Mouse (Mus musculus): Measurements from ENCODE around the gene Cd8b1. TPM values are rescaled to one million over a fixed set of nuclear protein-coding genes. Genes with fewer than 3 reads are reported as not detected.

The Cd8b1 gene
- polyA plus RNA-seq, 1 experiment from 2014 or later = not detected

DNA sequence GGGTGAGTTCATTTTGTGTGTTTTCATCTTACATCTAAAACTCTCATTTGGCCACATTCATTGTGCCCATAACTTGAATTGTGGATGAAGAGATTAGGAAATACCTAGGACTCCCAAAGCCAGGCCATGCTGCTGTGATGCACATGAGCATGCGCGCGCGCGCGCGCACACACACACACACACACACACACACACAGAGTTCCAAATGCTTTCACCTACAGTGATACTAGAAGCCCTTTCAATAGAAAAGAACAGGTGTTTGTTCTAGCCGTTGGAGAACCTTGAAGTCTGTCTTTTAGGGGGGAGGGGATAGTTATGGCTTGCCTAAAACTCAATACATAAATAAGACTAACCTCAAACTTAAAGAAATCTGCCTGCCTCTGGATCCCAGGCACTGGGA is 15.1 kb downstream of the Cd8b1 start:
- no peaks in the 10 kb centered on the region for H3K27me3 ChIP-seq (ENCODE audit: control insufficient read depth, insufficient read depth, low read length)
- H3K4me3 ChIP-seq (ENCODE audit: low read depth, low read length) = no peak overlapping the region
- no peak overlapping the region for H3K27ac ChIP-seq (ENCODE audit: low read depth, low read length)
- no peak overlapping the region for H3K9ac ChIP-seq (ENCODE audit: low read length)
- H3K4me1 ChIP-seq (ENCODE audit: control insufficient read depth, insufficient read depth, low read length) = no peaks in the 10 kb centered on the region
- no peaks in the 10 kb centered on the region for H3K9me3 ChIP-seq (ENCODE audit: control insufficient read depth, low read length)
- no peaks in the 10 kb centered on the region for H3K36me3 ChIP-seq (ENCODE audit: control insufficient read depth, insufficient read depth, low read length)
- no peak for ATAC-seq (ENCODE audit: insufficient read depth, low FRiP score, low TSS enrichment)
- no peak for DNase-seq (ENCODE audit: low spot score)
- 95% methylated on average over 8 of the region's 8 CpGs for WGBS
- no peak overlapping the region for H3K4me2 ChIP-seq (ENCODE audit: low read depth)

DNA sequence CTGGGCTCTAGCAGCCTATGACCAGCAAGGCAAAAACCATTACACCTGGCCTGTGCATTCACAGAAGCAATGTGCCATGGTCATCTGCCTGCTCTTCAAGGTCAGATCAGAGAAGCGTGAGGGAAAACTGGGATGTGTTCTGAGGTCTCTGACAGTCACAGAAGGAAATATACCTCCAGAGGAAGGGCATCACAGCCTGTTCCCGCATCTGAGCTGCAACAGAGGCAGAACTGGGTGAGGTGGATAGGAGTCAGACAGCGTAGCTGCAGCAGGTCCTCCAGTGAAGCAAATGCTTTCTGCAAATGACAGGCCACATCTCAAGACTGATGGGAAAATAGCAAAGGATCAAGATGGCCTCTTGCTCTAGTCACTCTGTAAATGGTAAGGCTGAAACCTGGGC is 16.4 kb downstream of the Cd8b1 start:
- no peaks in the 10 kb centered on the region for H3K9me3 ChIP-seq (ENCODE audit: control insufficient read depth, low read length)
- no peak overlapping the region for H3K9ac ChIP-seq (ENCODE audit: low read length)
- H3K36me3 ChIP-seq (ENCODE audit: control insufficient read depth, insufficient read depth, low read length) = no peaks in the 10 kb centered on the region
- H3K4me1 ChIP-seq (ENCODE audit: control insufficient read depth, insufficient read depth, low read length) = no peaks in the 10 kb centered on the region
- WGBS = 85% methylated on average over 3 of the region's 3 CpGs
- no peak overlapping the region for H3K27ac ChIP-seq (ENCODE audit: low read depth, low read length)
- no peak overlapping the region for H3K4me2 ChIP-seq (ENCODE audit: low read depth)
- H3K27me3 ChIP-seq (ENCODE audit: control insufficient read depth, insufficient read depth, low read length) = no peaks in the 10 kb centered on the region
- no peak for DNase-seq (ENCODE audit: low spot score)
- no peak overlapping the region for H3K4me3 ChIP-seq (ENCODE audit: low read depth, low read length)
- no peak for ATAC-seq (ENCODE audit: insufficient read depth, low FRiP score, low TSS enrichment)

DNA sequence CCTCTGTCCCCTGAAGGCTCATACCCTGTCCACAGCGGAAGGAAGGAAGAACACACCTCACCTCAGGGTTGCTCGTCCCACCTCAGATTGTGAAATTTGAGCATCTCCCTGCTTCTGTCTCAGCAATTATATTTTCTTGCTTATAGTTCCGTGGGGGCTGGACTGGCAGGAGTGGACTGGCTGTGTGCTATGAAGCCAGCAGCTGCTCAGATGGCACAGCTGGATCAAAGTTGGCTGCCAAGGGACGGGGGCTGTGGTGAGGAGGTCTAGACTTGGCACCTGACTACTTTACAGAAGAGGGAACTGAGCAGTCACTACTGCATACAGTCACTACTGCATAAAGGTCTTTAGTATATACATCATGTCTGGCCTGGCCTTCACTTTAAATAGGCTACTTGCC is 16.8 kb downstream of the Cd8b1 start:
- H3K4me2 ChIP-seq (ENCODE audit: low read depth) = no peak overlapping the region
- DNase-seq (ENCODE audit: low spot score) (no peak), ATAC-seq (ENCODE audit: insufficient read depth, low FRiP score, low TSS enrichment) (no peak)
- H3K4me3 ChIP-seq (ENCODE audit: low read depth, low read length) = no peak overlapping the region
- H3K9ac ChIP-seq (ENCODE audit: low read length) = no peak overlapping the region
- H3K9me3 ChIP-seq (ENCODE audit: control insufficient read depth, low read length) = no peaks in the 10 kb centered on the region
- no peaks in the 10 kb centered on the region for H3K4me1 ChIP-seq (ENCODE audit: control insufficient read depth, insufficient read depth, low read length)
- H3K27me3 ChIP-seq (ENCODE audit: control insufficient read depth, insufficient read depth, low read length) = no peaks in the 10 kb centered on the region
- 78% methylated on average over 4 of the region's 4 CpGs for WGBS
- H3K36me3 ChIP-seq (ENCODE audit: control insufficient read depth, insufficient read depth, low read length) = no peaks in the 10 kb centered on the region
- no peak overlapping the region for H3K27ac ChIP-seq (ENCODE audit: low read depth, low read length)

DNA sequence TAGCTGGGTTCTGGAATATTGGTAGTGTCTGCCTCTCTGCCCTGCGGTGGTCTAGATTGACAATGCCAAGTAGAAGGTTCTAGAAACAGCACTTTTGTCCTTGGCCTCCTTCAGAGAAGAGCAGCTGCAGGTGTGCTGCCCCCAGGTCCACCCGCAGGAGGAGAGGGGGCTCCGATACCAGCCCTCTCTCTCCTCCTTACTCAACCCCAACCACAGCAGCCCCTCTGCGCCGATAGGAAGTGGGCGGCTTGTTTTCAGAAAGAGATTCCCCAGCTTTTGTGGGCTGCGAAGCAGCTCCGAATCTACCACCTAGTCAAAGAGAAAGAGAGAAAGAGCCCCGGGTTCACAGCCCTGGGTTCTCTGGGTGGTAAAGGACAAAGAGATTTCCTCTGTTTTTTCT is 18.6 kb downstream of the Cd8b1 start:
- Histone ChIP-seq H3K36me3 (ENCODE audit: control insufficient read depth, insufficient read depth, low read length) (no peaks in the 10 kb centered on the region), H3K27me3 (ENCODE audit: control insufficient read depth, insufficient read depth, low read length) (no peaks in the 10 kb centered on the region), H3K4me2 (ENCODE audit: low read depth) (no peak overlapping the region), H3K4me3 (ENCODE audit: low read depth, low read length) (no peak overlapping the region), H3K9me3 (ENCODE audit: control insufficient read depth, low read length) (no peaks in the 10 kb centered on the region), H3K9ac (ENCODE audit: low read length) (no peak overlapping the region), H3K4me1 (ENCODE audit: control insufficient read depth, insufficient read depth, low read length) (no peaks in the 10 kb centered on the region), H3K27ac (ENCODE audit: low read depth, low read length) (no peak overlapping the region)
- DNase-seq (ENCODE audit: low spot score) (no peak), ATAC-seq (ENCODE audit: insufficient read depth, low FRiP score, low TSS enrichment) (no peak)
- 88% methylated on average over 9 of the region's 9 CpGs for WGBS

DNA sequence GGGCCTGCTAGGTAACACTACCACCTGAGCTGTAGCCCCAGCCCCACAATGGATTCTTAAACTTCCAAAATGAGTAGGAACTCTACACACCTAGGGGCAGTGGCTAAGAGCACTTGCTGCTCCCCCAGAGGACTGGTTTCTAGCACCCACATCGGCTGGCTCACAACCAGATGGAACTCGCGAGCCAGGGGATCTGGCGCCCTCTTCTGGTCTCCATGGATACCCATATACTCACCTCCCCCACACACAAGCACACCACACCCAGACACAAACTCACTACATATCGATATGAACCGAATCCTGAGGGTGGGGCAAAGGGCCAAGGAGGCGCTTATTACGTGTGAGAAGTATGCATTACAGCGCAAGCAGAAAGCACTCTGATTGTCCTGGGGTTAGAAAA is 25.4 kb downstream of the Cd8b1 start:
- no peak overlapping the region for H3K27ac ChIP-seq (ENCODE audit: low read depth, low read length)
- no peak overlapping the region for H3K9ac ChIP-seq (ENCODE audit: low read length)
- H3K4me3 ChIP-seq (ENCODE audit: low read depth, low read length) = no peak overlapping the region
- 93% methylated on average over 9 of the region's 9 CpGs for WGBS
- no peaks in the 10 kb centered on the region for H3K36me3 ChIP-seq (ENCODE audit: control insufficient read depth, insufficient read depth, low read length)
- DNase-seq (ENCODE audit: low spot score) = no peak
- H3K4me2 ChIP-seq (ENCODE audit: low read depth) = no peak overlapping the region
- H3K27me3 ChIP-seq (ENCODE audit: control insufficient read depth, insufficient read depth, low read length) = no peaks in the 10 kb centered on the region
- H3K9me3 ChIP-seq (ENCODE audit: control insufficient read depth, low read length) = no peaks in the 10 kb centered on the region
- H3K4me1 ChIP-seq (ENCODE audit: control insufficient read depth, insufficient read depth, low read length) = no peaks in the 10 kb centered on the region
- ATAC-seq (ENCODE audit: insufficient read depth, low FRiP score, low TSS enrichment) = no peak

DNA sequence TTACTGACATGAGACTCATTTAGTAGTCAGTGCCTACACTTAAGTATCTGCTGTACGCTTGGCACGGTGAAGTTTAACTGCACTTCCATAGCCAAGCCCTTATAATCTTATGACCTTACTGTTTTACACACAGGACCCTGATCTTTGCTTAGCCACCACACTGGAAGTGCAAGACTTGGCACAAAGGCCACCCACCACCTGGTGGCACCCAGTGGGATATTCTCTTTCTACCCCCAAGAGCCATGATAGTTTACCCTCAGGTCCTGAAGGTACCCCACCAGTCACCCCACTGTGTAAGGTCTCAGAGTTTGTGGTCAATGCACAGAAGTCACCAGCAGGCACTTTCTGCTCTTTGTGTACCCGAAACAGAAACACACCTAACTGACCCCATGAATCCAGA is 28.6 kb downstream of the Cd8b1 start:
- no peak overlapping the region for H3K4me2 ChIP-seq (ENCODE audit: low read depth)
- no peaks in the 10 kb centered on the region for H3K36me3 ChIP-seq (ENCODE audit: control insufficient read depth, insufficient read depth, low read length)
- ATAC-seq (ENCODE audit: insufficient read depth, low FRiP score, low TSS enrichment) (no peak), DNase-seq (ENCODE audit: low spot score) (no peak)
- H3K9me3 ChIP-seq (ENCODE audit: control insufficient read depth, low read length) = no peaks in the 10 kb centered on the region
- no peaks in the 10 kb centered on the region for H3K4me1 ChIP-seq (ENCODE audit: control insufficient read depth, insufficient read depth, low read length)
- 88% methylated on average over 3 of the region's 3 CpGs for WGBS
- no peak overlapping the region for H3K9ac ChIP-seq (ENCODE audit: low read length)
- H3K27ac ChIP-seq (ENCODE audit: low read depth, low read length) = no peak overlapping the region
- no peak overlapping the region for H3K4me3 ChIP-seq (ENCODE audit: low read depth, low read length)
- H3K27me3 ChIP-seq (ENCODE audit: control insufficient read depth, insufficient read depth, low read length) = no peaks in the 10 kb centered on the region

DNA sequence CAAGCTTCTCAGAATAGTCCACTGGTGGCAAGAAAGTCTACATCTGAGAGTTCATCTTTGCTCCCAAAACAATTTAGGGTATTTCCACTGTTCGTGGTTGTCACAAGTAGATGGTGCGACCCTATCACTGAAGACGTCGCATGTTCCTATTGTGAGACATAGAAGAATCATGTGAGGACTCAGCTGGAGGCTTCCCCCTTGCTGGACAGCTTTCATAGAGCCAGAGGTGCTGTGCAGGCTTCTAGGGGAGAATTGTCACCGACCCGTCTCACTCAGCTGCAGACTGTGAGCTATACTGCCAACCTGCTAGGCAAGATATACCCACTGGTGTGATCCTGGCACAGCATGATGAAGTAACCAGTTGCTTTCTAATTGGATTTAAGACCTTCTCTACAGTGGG is 29.6 kb downstream of the Cd8b1 start:
- WGBS = 92% methylated on average over 6 of the region's 6 CpGs
- Histone ChIP-seq H3K36me3 (ENCODE audit: control insufficient read depth, insufficient read depth, low read length) (no peaks in the 10 kb centered on the region), H3K27me3 (ENCODE audit: control insufficient read depth, insufficient read depth, low read length) (no peaks in the 10 kb centered on the region), H3K9me3 (ENCODE audit: control insufficient read depth, low read length) (no peaks in the 10 kb centered on the region), H3K4me1 (ENCODE audit: control insufficient read depth, insufficient read depth, low read length) (no peaks in the 10 kb centered on the region), H3K27ac (ENCODE audit: low read depth, low read length) (no peak overlapping the region), H3K4me3 (ENCODE audit: low read depth, low read length) (no peak overlapping the region), H3K4me2 (ENCODE audit: low read depth) (no peak overlapping the region), H3K9ac (ENCODE audit: low read length) (no peak overlapping the region)
- no peak for DNase-seq (ENCODE audit: low spot score)
- no peak for ATAC-seq (ENCODE audit: insufficient read depth, low FRiP score, low TSS enrichment)

DNA sequence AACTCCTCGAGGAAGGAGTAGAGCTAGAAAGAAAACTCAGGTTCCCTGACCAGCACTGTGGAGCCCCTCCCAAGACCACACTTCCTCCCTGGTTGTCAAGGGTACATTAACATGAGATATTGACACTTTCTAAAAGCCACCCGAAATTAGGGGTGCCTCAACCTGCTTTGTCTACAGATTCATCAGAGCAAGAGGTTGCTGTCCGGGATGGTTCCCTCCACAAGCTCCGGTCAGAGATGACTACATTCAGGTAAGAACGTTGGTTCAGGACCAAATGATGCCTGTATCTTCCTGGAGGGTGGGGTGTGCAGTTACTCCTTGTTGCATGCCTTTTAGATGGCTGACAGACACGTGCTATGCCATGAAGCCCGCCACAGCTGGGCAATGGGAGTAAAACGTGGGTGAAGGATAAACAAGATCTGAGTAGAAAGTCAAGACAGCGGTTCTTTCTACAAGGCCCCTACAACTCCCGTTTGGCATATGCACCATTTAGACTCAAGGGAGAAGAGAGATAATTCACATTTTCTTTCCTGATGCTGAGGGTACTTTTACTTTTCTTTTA is 30.4 kb downstream of the Cd8b1 start:
- no peak for DNase-seq (ENCODE audit: low spot score)
- Histone ChIP-seq H3K4me3 (ENCODE audit: low read depth, low read length) (no peak overlapping the region), H3K27ac (ENCODE audit: low read depth, low read length) (no peak overlapping the region), H3K36me3 (ENCODE audit: control insufficient read depth, insufficient read depth, low read length) (no peaks in the 10 kb centered on the region), H3K9ac (ENCODE audit: low read length) (no peak overlapping the region), H3K4me2 (ENCODE audit: low read depth) (no peak overlapping the region), H3K4me1 (ENCODE audit: control insufficient read depth, insufficient read depth, low read length) (no peaks in the 10 kb centered on the region), H3K27me3 (ENCODE audit: control insufficient read depth, insufficient read depth, low read length) (no peaks in the 10 kb centered on the region), H3K9me3 (ENCODE audit: control insufficient read depth, low read length) (no peaks in the 10 kb centered on the region)
- WGBS = 85% methylated on average over 10 of the region's 10 CpGs
- no peak for ATAC-seq (ENCODE audit: insufficient read depth, low FRiP score, low TSS enrichment)

DNA sequence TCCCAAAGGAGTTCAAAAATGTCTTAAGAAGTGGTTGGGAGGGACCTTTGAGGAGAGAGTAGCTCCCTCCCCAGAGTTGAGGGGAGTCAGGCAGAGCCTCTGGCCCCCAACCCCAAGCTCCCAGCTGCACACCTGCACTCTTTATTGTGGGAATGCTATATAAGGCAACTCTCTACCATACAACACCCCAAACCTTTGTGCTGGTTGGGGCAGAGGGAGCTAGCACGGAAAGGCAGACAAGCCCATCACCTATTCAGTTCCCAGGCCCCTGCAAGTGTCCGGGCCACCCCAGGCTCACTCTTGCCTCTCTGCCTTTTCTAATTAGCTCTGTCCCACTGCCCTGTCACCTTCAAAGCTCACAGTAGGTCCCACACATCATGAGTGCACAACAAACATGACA is 31.1 kb downstream of the Cd8b1 start:
- no peak overlapping the region for H3K9ac ChIP-seq (ENCODE audit: low read length)
- no peaks in the 10 kb centered on the region for H3K4me1 ChIP-seq (ENCODE audit: control insufficient read depth, insufficient read depth, low read length)
- H3K36me3 ChIP-seq (ENCODE audit: control insufficient read depth, insufficient read depth, low read length) = no peaks in the 10 kb centered on the region
- no peaks in the 10 kb centered on the region for H3K9me3 ChIP-seq (ENCODE audit: control insufficient read depth, low read length)
- ATAC-seq (ENCODE audit: insufficient read depth, low FRiP score, low TSS enrichment) = no peak
- no peak for DNase-seq (ENCODE audit: low spot score)
- H3K27me3 ChIP-seq (ENCODE audit: control insufficient read depth, insufficient read depth, low read length) = no peaks in the 10 kb centered on the region
- no peak overlapping the region for H3K27ac ChIP-seq (ENCODE audit: low read depth, low read length)
- no peak overlapping the region for H3K4me3 ChIP-seq (ENCODE audit: low read depth, low read length)
- H3K4me2 ChIP-seq (ENCODE audit: low read depth) = no peak overlapping the region
- WGBS = 79% methylated on average over 2 of the region's 2 CpGs

All from neural tube, embryonic 11.5 days (tissue).